Mouse (Mus musculus) cerebellum, adult 2 months (tissue): Measurements from ENCODE around the gene Orc2.
A peak's percentile ranks its signal among the peaks of the same experiment; 100 is the strongest.

Experiments
- CTCF ChIP-seq: fragments of 200-500 bp; IDR thresholded peaks from 2 replicates; pipeline ENCODE4 v1.5.1; 2011; ENCODE audit warnings: low read depth, mild to moderate bottlenecking, control low read depth, low read length, moderate library complexity, borderline replicate concordance; ENCODE audit not compliant: insufficient read depth
- POLR2A ChIP-seq: fragments of 200-500 bp; IDR thresholded peaks from 2 replicates; pipeline ENCODE4 v1.6.1; 2011; ENCODE audit warnings: low read length, control low read depth, borderline replicate concordance; ENCODE audit not compliant: insufficient read depth

DNA sequence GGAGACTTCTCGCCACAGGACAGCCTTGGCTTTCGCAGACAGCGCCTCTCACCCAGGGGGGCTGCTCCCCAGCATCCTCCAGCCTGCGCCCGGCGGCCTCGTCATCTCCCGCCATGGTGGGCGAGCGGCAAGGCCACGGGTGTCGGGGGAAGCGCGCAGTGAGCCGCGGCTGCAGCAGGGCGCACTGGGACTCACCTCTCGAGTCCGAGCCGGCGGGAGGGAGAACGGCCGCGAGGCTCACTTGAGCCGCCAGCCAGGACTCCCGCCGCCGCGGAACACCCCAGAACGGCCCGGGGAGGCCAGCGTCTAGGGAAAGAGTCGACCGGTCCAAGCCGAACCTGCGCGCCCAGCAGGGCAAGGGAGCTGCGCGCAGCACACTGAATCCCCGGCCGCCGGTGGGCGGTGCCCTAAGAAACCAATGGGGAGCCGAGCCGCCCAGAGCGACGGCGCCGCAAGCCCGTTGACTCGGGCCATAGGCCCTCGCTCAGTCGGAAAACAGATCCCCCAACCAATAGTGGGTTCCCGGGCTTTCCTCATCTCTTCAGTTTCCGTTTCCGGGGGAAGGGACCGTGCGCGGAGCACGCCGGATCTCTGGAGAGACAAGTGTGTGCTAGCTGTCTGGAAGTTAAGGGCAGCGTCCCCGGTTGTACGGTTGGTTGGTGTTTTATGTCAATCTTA is at the start of gene Orc2:
- TF ChIP-seq POLR2A = peak; percentile 90; the same call in 1 of the 2 replicates
- no peak for TF ChIP-seq CTCF
